Mouse (Mus musculus): ENCODE measurements around the gene Cd5l.
A peak's percentile ranks its signal among the peaks of the same experiment; 100 is the strongest.

The Cd5l gene

DNA sequence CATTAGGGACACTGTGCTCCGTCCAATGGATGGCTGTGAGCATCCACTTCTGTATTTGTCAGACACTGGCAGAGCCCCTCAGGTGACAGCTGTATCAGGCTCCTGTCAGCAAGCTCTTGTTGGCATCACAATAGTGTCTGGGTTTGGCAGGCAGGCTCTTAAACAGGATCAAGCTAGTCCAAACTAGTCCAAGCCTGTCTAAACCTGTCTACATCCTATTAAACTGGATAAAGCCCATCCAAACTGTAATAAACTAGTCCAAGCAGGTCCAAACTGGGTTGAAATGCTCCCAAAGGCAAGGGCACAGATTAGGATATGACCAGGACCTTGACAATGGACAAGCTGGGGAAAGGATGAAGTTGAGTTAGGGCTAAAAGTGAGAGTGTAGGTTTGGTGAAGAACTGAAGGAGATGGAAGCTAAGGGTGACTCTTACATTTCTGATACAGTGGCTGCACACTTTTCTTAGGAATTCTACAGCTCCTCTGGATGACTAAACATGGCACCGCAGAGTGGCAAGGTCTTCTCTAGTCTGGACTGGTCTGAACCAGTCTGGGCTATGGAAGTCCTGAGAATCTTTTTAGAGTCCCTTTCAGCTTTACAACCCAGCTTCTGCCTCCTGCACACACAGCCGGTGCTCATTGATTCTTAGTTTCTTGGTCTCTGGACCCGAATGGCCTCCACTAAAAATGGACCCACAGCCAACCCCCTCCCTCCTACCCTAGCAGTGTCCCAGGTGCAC lies 51.7 kb downstream of the Cd5l start:
- no peak for DNase-seq

GRCm38 (mm10) chr3:87410605-87411004 lies 52.9 kb downstream of the Cd5l start:
- no peak for DNase-seq

DNA sequence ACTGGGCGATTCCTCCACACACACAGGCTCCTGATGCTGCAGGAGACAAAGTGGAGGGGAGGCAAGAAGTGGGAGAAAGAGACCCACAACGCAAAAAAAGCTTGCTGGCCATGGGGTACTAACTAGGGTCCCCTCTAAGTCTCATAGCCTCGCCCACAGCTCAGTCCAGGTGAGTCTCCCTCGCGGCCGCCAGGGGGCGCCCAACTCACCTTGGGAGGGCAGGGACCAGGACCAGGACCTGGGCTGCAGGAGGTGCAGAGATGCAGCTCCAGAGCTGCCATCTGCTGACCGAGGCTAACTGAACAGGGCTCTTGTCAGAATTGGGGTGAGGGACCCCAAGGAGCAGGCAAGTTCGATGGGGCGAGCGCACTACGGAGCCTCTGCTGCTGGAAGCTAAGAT lies 53.5 kb downstream of the Cd5l start:
- DNase-seq, result peak; percentile 81

DNA sequence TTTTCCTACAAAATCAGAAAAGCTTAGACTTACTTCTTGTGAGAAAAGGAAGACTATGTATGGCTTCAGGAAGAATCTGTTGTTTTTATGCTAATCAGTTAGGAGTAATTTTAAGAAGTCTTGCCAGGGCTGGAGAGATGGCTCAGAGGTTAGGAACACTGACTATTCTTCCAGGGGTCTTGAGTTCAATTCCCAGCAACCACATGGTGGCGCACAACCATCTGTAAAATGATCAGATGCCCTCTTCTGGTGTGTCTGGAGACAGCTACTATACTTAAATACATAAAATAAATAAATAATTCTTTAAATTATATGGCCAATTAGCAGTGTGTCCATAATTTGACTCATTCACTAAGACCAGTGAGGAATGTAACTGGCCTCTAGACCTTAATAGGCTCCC lies 63.0 kb downstream of the Cd5l start:
- DNase-seq, result no peak

Measured in embryo, embryonic 11 days (tissue).